Mouse (Mus musculus): ENCODE data around the gene Slco2b1.

The Slco2b1 gene

DNA sequence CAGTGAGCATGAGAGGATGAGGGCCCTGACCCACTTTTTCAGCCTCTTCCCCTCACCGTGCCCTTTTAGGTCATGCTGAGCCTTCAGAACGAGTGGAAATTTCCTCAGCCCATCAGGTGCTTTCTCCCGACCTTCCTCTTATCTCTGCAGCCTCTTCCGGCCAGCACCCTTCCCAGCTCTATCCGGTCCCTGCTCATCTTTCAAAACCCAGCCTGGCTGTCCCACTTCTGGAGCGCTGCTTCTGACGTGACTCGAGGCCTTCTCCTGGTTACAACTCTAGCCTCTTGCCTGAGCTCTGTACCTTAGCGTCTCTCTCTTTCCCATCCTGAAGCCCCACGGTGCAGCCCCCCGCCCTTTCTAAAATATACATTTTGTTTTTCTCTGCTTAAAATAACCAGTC lies 56.9 kb downstream of the Slco2b1 start:
- no peak for DNase-seq (ENCODE audit: low spot score in 2 of 2)

DNA sequence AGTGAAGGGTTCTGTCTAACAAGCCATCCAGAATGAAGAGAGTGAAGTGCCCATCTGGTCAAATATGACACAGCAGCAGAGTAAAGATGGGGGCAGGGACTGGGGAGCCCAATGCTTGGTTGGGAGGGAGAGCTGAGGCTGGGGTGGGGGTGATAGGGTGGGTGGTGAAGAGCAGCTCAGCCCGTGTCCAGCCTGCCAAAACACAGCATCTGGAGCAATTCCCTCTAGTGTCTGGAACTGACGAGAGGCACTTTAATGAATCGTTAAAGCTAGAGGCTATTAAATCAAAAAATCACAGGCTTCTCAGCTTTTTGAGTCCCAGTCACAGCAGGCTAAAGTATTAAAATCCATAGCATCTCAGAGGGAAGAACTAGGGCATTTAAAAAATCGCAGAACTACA lies 61.6 kb downstream of the Slco2b1 start:
- no peak for DNase-seq (ENCODE audit: low spot score in 2 of 2)

DNA sequence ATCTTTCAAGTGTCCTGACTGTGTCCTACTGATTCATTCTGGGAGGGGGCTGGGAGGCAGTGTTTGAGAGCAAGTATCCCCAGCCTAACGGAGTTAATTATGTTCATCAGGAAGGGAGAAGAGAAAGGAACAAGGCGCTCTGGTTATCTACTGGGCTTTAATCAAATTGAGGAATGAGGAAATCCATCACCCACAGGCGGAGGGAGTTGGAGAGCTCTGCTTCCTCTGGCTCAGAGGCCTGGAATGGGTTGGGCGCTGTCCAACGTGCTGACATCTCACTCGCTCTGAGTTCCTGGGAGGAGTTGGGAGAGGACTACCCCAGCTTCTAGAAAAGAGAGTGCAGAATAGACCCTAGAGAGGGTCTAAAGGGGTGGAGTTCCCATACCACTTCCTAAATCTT lies 62.5 kb downstream of the Slco2b1 start:
- peak; percentile 41 to 62 for DNase-seq (ENCODE audit: low spot score in 2 of 2)

DNA sequence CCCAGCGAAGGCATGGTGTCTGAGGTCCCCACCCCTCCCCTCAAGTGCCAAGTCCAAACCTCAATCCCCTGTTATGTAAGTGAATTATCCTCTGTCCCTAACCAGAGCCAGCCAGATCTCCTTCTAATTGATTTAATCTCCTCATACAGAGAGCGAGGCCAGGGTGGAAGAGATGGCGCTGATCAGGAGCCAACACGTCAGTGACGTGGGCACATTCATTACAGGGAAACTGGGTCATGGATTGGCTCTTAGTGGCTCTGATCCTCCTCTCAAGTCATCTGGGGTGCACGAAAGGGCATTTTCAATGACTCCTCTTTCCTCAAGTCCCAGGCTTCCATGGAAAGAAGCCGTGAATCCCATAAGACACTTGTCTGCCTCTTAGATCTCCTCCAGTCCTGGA lies 66.4 kb downstream of the Slco2b1 start:
- DNase-seq (ENCODE audit: low spot score in 2 of 2): no peak

DNA sequence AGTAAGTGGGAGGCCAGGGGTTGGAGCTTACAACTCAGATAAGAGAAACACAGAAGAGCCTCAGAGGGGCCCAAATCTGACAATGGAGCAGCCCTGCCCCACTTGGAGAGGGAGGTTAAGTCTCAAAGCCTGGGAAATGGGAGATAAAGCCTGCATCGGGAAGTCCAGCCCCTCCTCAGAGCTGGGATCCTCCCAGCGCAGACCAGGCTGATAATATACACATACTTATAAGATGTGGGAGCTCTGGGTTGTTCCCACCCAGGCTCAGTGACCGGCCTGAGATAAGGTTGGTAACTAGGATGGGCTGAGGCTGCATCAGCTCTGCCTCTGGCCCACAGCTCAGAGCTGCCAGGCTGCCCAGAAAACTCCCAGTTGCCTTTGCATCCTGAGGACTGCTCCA lies 69.1 kb downstream of the Slco2b1 start:
- DNase-seq (ENCODE audit: low spot score in 2 of 2): no peak

DNA sequence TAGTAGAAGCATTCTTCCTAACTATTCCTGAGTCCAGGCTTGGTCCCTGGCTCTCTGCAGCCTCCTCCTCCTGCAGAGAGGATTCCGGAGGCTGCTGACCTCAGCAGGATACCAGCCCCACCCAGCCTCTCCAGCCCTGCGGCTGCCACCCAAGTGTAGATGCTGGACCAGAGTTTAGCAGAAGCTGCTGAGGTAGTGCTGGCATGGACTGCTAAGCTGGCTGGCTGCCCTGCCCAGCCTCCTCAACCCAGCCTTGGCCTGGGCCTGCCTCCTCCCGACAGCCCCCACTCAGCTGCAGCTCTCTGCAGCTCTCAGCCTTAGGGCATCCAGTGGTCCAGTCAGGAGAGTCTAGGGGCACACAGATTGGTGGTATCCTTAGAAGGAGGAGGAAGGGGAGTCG lies 69.9 kb downstream of the Slco2b1 start:
- DNase-seq (ENCODE audit: low spot score in 2 of 2): peak in 1 of 2 experiments; percentile 32

DNA sequence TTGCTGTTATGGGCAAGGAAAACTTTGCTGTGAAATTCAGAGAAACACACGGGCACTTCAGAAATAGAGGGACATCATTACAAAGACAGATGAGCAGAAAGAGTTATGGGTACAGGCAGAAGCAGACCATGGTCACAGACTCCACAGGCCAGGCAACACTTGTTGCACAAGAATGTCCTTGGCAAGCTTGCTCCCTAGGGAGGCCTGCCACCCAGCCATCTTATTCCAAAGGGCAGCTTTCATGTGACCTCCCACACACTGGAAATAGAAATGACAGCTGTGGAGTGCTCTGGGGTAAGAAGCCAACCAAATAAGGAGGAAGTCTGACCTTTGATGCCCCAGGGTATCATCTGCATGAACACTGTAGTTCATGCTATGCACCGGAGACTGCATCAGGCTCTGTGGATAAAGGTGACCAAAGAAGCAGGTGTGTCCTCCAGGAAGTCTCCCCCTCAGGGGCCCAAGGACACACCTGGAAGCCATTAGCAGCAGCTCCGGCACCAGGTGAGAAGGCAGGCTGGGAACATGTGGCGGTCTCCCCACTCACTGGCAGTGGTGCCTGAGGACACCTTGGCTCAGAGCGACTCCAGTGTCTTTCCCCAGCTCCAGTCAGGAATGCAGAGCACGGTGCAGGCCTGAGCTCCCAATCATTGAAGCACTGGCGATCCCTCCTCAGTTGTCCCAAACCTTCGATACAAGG lies 77.0 kb downstream of the Slco2b1 start:
- peak in 1 of 2 experiments; percentile 34 for DNase-seq (ENCODE audit: low spot score in 2 of 2)

DNA sequence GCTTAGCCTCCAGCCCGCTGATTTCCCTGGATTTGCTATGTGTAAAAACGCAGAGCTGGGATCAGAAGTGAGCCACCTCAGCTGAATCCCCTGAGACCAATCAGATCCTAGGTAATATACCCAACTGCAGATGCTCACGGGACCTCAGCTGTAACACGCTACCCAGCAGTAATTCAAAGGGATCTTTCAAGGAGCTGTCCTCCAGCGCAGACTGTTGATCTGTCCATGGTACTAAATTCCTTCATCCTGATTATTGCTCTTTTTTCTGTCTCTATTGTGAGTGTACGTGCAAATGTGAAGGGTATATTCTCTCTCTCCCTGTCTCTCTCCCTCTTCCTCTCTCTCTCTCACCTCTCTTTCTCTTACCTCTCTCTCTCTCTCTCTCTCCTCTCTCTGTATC lies 78.9 kb downstream of the Slco2b1 start:
- no peak for DNase-seq (ENCODE audit: low spot score in 2 of 2)

DNA sequence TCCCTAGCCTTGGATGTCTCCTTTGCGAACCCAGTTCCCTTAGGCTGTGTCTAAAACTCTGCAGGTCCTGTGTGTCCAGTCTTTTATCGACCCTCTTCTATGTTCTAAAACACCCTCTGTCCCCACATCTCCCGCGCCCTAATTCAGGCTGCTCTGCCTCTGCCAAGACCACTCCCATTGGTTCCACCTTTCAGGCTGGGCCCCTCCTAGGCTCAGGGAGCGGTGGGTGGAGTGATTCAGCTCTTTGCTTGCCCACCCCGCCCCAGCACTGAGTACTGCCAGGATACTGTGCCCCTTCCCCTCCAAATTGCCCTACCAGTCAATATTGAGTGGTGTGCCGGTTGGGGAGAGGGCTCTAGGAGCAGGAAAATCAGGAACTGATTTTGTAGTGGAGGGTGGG lies 83.8 kb downstream of the Slco2b1 start:
- no peak for DNase-seq (ENCODE audit: low spot score in 2 of 2)

DNA sequence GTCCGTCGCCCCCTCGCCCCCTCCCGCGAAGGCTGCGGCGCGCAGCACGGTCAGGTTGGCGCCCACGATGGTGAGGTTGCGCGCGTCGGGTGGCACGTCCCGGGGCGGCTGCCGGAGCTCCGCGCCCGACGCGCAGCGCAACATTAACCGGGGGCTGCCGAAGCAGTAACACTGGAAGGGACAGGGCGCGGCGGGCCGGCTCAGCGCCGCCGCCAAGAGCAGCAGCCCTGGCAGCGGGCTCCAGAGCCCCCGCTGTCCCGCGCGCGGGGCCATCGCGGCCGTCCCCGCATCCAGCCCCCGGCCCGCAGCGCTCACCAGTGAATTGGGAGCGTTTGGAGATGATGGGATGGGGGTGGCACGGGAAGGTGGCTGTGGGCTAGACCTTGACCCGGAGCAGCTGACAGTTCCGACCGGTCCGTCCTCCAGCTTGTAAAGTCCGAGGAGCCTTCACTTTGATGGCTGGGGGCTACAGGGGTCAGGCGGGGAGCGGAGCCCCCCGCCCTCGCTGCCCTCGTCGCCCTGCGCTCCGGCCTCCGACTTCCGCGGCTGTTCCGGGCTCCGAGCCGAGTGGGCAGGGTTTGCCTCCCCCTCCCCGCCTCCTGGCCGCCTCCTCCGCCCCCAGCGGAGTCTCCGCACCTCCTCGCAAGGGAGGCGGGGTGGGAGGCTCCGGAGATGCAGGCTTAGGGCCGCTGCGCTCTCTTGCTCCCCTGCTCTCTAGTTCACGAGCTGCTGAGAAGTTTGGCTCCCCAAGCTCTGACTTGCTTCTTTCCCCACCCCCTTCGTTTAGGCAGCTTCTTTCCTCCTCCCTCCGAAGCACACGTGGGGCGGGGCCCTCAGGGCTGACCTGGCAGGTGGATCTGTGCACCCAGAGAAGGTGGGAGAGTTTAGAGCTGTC lies 84.5 kb downstream of the Slco2b1 start, which contains the start of gene Tpbgl:
Gene Tpbgl, minus strand, starts transcription at position 728 of the 895 bp plus-strand sequence.
- DNase-seq (ENCODE audit: low spot score in 2 of 2): peak; percentile 30 to 70

DNA sequence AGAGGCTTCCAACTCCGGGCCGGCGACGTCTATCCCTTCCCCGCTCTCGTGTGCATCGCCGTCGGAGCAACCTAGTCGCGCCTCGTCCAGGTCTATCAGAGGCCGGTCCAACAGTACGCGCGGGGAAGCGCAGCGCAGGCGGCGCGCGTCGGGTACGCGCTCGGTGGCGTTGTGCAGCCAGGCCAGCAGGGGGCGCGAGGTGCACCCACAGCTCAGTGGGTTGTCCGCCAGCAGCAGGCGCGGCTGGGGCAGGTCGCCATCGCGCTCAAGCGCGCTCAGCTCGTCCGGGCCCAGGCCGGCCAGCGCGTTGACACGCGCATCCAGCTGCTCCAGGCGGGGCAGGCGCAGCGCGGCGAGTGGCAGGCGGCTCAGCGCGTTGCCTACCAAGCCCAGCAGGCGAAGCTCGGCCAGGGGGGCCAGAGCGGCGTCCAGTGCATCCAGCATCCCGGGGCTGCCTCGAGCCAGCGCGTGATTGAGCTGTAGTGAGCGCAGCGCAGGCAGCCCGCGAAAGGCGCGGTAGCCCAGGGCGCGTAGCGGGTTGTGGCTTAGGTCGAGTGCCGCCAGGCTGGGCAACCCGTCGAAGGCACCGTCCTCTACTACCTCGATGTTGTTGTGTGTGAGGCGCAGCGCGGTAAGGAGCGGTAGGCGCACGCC lies 85.3 kb downstream of the Slco2b1 start:
- DNase-seq (ENCODE audit: low spot score in 2 of 2): peak; percentile 81 to 89

DNA sequence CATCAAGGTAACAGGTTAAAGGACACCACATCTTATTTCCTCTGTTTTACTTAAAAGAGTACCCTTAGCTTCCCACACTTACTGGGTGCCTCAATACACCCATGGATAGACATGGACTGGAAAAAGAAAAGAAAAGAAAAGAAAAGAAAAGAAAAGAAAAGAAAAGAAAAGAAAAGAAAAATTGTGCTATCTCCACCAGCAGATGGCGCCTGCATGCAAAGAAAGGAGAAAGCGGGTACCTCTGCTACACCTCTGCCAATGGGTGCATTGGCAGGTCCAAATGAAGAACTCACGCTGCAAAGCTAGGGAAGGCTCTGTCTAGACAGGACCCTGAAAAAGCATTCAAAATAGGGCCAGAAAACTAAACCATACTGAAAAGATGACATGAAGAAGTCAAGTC lies 92.3 kb downstream of the Slco2b1 start:
- DNase-seq (ENCODE audit: low spot score in 2 of 2): no peak

DNA sequence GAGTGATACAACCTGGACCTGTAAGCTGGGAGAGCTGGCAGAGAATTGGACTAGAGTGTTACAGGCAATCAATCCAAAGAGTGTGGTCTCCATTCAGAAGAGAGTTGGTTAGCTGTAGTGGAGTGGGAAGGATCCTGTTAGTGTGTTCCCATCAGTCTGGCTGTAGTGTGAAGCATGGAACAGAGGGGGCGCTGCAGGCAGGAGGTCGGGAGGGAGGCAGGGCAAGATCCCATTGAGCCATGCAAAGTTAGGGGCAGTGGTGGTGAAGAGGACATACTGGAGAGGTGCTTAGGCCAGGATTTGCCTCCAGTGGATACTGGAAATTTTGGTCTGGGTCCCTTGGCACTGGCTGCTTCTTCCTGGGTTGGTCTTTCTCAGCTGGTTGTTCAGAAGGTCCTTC lies 92.9 kb downstream of the Slco2b1 start:
- DNase-seq (ENCODE audit: low spot score in 2 of 2): no peak

Data from urinary bladder, postnatal 36 days (tissue).